Mouse (Mus musculus): ENCODE data around the gene Rac3.

DNA sequence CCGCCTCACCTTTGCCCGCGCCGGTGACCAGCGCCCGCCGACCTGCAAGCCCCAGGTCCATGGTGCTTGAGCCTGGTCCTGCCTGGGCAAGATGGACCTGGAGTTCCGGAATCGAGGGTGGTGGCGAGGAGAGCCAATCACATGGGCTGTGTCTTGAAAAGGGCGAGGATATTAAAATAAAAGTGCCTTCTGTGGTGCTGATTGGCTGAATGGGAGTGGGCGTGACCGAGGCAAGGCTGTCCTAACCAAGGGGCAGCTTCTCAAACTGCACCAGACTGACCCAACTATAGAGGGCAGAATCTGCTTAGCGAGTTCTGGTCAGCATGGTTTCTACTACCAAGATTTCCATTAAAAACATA lies 5.9 kb downstream of the Rac3 start, which contains the start of gene Dcxr:
- TF ChIP-seq GATA1 (IDR thresholded peaks at IDR 0.05; ENCODE audit: low read length) (no peak), TAL1 (IDR thresholded peaks at IDR 0.05; ENCODE audit: low read length) (no peak)

Measured in erythroblast, embryonic 14.5 days (primary cell).